Mouse (Mus musculus) kidney, embryonic 15.5 days (tissue): ENCODE data around the gene Man1c1. TPM values are rescaled to one million over a fixed set of nuclear protein-coding genes. Genes with fewer than 3 reads are reported as not detected.

ENCODE experiments used
- microRNA-seq: library from miRNA; unstranded; fragments of <30 nt; microRNA quantifications from one replicate; pipeline ENCODE4, GENCODE M21; 2016
- polyA plus RNA-seq: library from polyadenylated mRNA; unstranded; fragments of >200 nt; fragmentation: Nextera tagmentation; extraction: Ambion mirVana; gene quantifications from 2 replicates; pipeline ENCODE4 v1.2.1, GENCODE M21; 2015

Gene Man1c1
- polyA plus RNA-seq, 1 experiment from 2014 or later = 5.1 TPM

Small RNA genes lying within 50 kb of the gene (microRNA-seq; reads per million reads assigned to microRNA genes)
- not detected for gene Mir6403

Other genes starting within 250 kb of the Man1c1 start
- 1,708 and 1,728 TPM in 2 replicates for gene Stmn1, start 236.0 kb downstream of the Man1c1 start, polyA plus RNA-seq
- gene Paqr7, start 207.6 kb downstream of the Man1c1 start, polyA plus RNA-seq = 3.2 and 3.5 TPM in 2 replicates
- gene Aunip, start 193.3 kb downstream of the Man1c1 start, polyA plus RNA-seq = 16.7 and 17.8 TPM in 2 replicates
- 112 and 115 TPM in 2 replicates for gene Mtfr1l, start 168.9 kb downstream of the Man1c1 start, polyA plus RNA-seq
- gene Selenon, start 152.1 kb downstream of the Man1c1 start, polyA plus RNA-seq = 10.2 and 11.6 TPM in 2 replicates
- gene Ldlrap1, start 63.7 kb upstream of the Man1c1 start, polyA plus RNA-seq = 19.3 and 23.6 TPM in 2 replicates
- gene Maco1, start 149.1 kb upstream of the Man1c1 start, polyA plus RNA-seq = 38.4 and 39.7 TPM in 2 replicates
- gene Rhd, start 160.2 kb upstream of the Man1c1 start, polyA plus RNA-seq = 5.7 and 7.9 TPM in 2 replicates
- gene Tmem50a, start 210.7 kb upstream of the Man1c1 start, polyA plus RNA-seq = 173 and 174 TPM in 2 replicates
- gene Rsrp1, start 219.3 kb upstream of the Man1c1 start, polyA plus RNA-seq = 404 and 429 TPM in 2 replicates
- gene Syf2, start 226.6 kb upstream of the Man1c1 start, polyA plus RNA-seq = 82.7 and 83.9 TPM in 2 replicates